Mouse (Mus musculus) MEL (cell line): Measurements from ENCODE around the gene Arid1b. TPM values are rescaled to one million over a fixed set of nuclear protein-coding genes. Genes with fewer than 3 reads are reported as not detected.

ENCODE experiments used
- DNase-seq: peaks from one replicate; pipeline ENCODE4 v3.0.0; 2011; ENCODE audit warnings: low read depth, low spot score
- H3K27ac ChIP-seq: 2 replicates; pipeline ENCODE4 v1.5.1; 2012; ENCODE audit warnings: low read depth, mild to moderate bottlenecking, control low read depth, low read length, moderate library complexity; ENCODE audit not compliant: control insufficient read depth
- H3K27me3 ChIP-seq, 2 experiments: fragments of 150-350 bp in 1 of 2; sonication (generic) in 1 of 2; 2 replicates each; pipeline ENCODE4 v1.6.1; 2012; ENCODE audit warnings: low read length in 2 of 2, mild to moderate bottlenecking in 2 of 2, improper control_type of control experiment in 1 of 2, moderate library complexity in 1 of 2; ENCODE audit not compliant: insufficient read depth in 2 of 2, control insufficient read depth in 1 of 2
- H3K36me3 ChIP-seq, 2 experiments: 2 replicates each; pipeline ENCODE4 v1.6.1; 2012 to 2014; ENCODE audit warnings: low read length in 2 of 2, improper control_type of control experiment in 1 of 2, inconsistent platforms in 1 of 2, mild to moderate bottlenecking in 1 of 2; ENCODE audit not compliant: insufficient read depth in 2 of 2, control insufficient read depth in 1 of 2
- H3K4me1 ChIP-seq, 2 experiments: fragments of 150-350 bp in 1 of 2; sonication (generic) in 1 of 2; 2 replicates each; pipeline ENCODE4 v1.6.1; 2012; ENCODE audit warnings: low read length in 2 of 2, improper control_type of control experiment in 1 of 2, mild to moderate bottlenecking in 1 of 2; ENCODE audit not compliant: insufficient read depth in 2 of 2, control insufficient read depth in 1 of 2
- H3K4me3 ChIP-seq, 2 experiments: fragments of 150-350 bp in 1 of 2; sonication (generic) in 1 of 2; 2 replicates each; pipeline ENCODE4 v1.5.1; 2012; ENCODE audit warnings: low read depth in 2 of 2, low read length in 2 of 2, mild to moderate bottlenecking in 2 of 2, moderate library complexity in 2 of 2, control low read depth in 1 of 2, improper control_type of control experiment in 1 of 2; ENCODE audit not compliant: control insufficient read depth in 1 of 2, insufficient read depth in 1 of 2
- H3K79me2 ChIP-seq: 2 replicates; pipeline ENCODE4 v1.6.1; 2012; ENCODE audit warnings: mild to moderate bottlenecking, low read length, moderate library complexity; ENCODE audit not compliant: control insufficient read depth, poor library complexity, insufficient read depth
- H3K9ac ChIP-seq: 2 replicates; pipeline ENCODE4 v1.6.1; 2012; ENCODE audit warnings: low read depth, mild to moderate bottlenecking, control low read depth, low read length, moderate library complexity; ENCODE audit not compliant: control insufficient read depth, poor library complexity, severe bottlenecking
- H3K9me3 ChIP-seq: fragments of 150-350 bp; sonication (generic); replicated peaks from 2 replicates; pipeline ENCODE4 v1.6.1; 2012; ENCODE audit warnings: mild to moderate bottlenecking, low read length, improper control_type of control experiment, moderate library complexity; ENCODE audit not compliant: insufficient read depth
- CHD1 ChIP-seq: IDR thresholded peaks from 2 replicates; pipeline ENCODE4 v1.6.1; 2012; ENCODE audit warnings: low read depth, mild to moderate bottlenecking, inconsistent platforms, low read length, improper control_type of control experiment
- ETS1 ChIP-seq: IDR thresholded peaks from 2 replicates; pipeline ENCODE4 v1.6.1; 2012; ENCODE audit warnings: low read depth, mild to moderate bottlenecking, inconsistent platforms, low read length, improper control_type of control experiment, moderate library complexity
- GATA1 ChIP-seq: IDR thresholded peaks from 2 replicates; pipeline ENCODE4 v1.6.1; 2011; ENCODE audit warnings: low read depth, low read length, improper control_type of control experiment
- HCFC1 ChIP-seq: IDR thresholded peaks from 2 replicates; pipeline ENCODE4 v1.6.1; 2012; ENCODE audit warnings: low read depth, mild to moderate bottlenecking, inconsistent platforms, low read length, improper control_type of control experiment, moderate library complexity
- KAT2A ChIP-seq: conservative IDR thresholded peaks from 2 replicates; pipeline ENCODE4 v1.6.1; 2012; ENCODE audit warnings: low read depth, low read length, improper control_type of control experiment, inconsistent platforms
- MEF2A ChIP-seq: IDR thresholded peaks from 2 replicates; pipeline ENCODE4 v1.6.1; 2014; ENCODE audit warnings: low read depth, mild to moderate bottlenecking, inconsistent platforms, low read length, improper control_type of control experiment; ENCODE audit not compliant: poor library complexity, insufficient replicate concordance, severe bottlenecking; ENCODE audit errors: extremely low read depth
- MXI1 ChIP-seq: IDR thresholded peaks from 2 replicates; pipeline ENCODE4 v1.6.1; 2011; ENCODE audit warnings: mild to moderate bottlenecking, low read depth, low read length, improper control_type of control experiment
- NRF1 ChIP-seq: IDR thresholded peaks from 2 replicates; pipeline ENCODE4 v1.6.1; 2014; ENCODE audit warnings: low read depth, mild to moderate bottlenecking, inconsistent platforms, low read length, improper control_type of control experiment, moderate library complexity; ENCODE audit not compliant: poor library complexity, insufficient read depth, severe bottlenecking
- POLR2A ChIP-seq, 2 experiments: IDR thresholded peaks; 2 replicates each; pipeline ENCODE4 v1.6.1; 2011 to 2012; ENCODE audit warnings: low read length in 2 of 2, mild to moderate bottlenecking in 2 of 2, control low read depth in 1 of 2, improper control_type of control experiment in 1 of 2, low read depth in 1 of 2, moderate library complexity in 1 of 2; ENCODE audit not compliant: control insufficient read depth in 1 of 2, insufficient read depth in 1 of 2, poor library complexity in 1 of 2
- POLR2AphosphoS2 ChIP-seq: IDR thresholded peaks from 2 replicates; pipeline ENCODE4 v1.6.1; 2011; ENCODE audit warnings: low read length, improper control_type of control experiment
- POLR2AphosphoS5 ChIP-seq: IDR thresholded peaks from 2 replicates; pipeline ENCODE4 v1.6.1; 2012; ENCODE audit warnings: low read depth, borderline replicate concordance, mild to moderate bottlenecking, inconsistent platforms, low read length, moderate library complexity, mixed read lengths
- RCOR1 ChIP-seq: IDR thresholded peaks from 2 replicates; pipeline ENCODE4 v1.6.1; 2012; ENCODE audit warnings: low read depth, mild to moderate bottlenecking, inconsistent platforms, low read length, improper control_type of control experiment
- TCF12 ChIP-seq: IDR thresholded peaks from 2 replicates; pipeline ENCODE4 v1.6.1; 2014; ENCODE audit warnings: low read depth, mild to moderate bottlenecking, inconsistent platforms, low read length, improper control_type of control experiment, moderate library complexity
- UBTF ChIP-seq: IDR thresholded peaks from 2 replicates; pipeline ENCODE4 v1.6.1; 2012; ENCODE audit warnings: low read depth, mild to moderate bottlenecking, inconsistent platforms, low read length, improper control_type of control experiment, moderate library complexity, borderline replicate concordance; ENCODE audit not compliant: insufficient read depth
- USF2 ChIP-seq, 2 experiments: IDR thresholded peaks; 2 replicates each; pipeline ENCODE4 v1.6.1; 2011 to 2012; ENCODE audit warnings: improper control_type of control experiment in 2 of 2, low read length in 2 of 2, borderline replicate concordance in 1 of 2, inconsistent platforms in 1 of 2, low read depth in 1 of 2, mild to moderate bottlenecking in 1 of 2; ENCODE audit not compliant: insufficient read depth in 1 of 2
- polyA plus RNA-seq, 2 experiments: library from polyadenylated mRNA; stranded (reverse) in 1 of 2; unstranded in 1 of 2; fragments of >175 nt in 1 of 2; fragments of >200 nt in 1 of 2; gene quantifications; 2 replicates each; pipeline versions ENCODE4 v1.2.1 to v1.2.4; 2012; ENCODE audit warnings: low replicate concordance in 2 of 2, low read depth in 1 of 2; ENCODE audit not compliant: insufficient read length in 2 of 2, insufficient read depth in 1 of 2, missing spikeins in 1 of 2
- total RNA-seq: library from RNA; depleted of rRNA; stranded (reverse); fragments of 300-350 nt; gene quantifications from 2 replicates; pipeline ENCODE4 v1.2.3, GENCODE M21; 2012

Gene Arid1b
- total and polyA plus RNA-seq, 3 experiments: 13.4 to 17.4 TPM; not detected in 1

- no peak for DNase-seq
- no peaks in the 10 kb centered on the region for H3K79me2 ChIP-seq
- no peaks in the 10 kb centered on the region for H3K4me1 ChIP-seq
- no peaks in the 10 kb centered on the region for H3K9me3 ChIP-seq
- no peaks in the 10 kb centered on the region for H3K27me3 ChIP-seq
- no peak overlapping the region for H3K27ac ChIP-seq
- peaks cover 0 to 2% of the 10 kb centered on the region in 2 experiments; a peak in 1 of 4 replicates for H3K36me3 ChIP-seq
- no peak overlapping the region for H3K9ac ChIP-seq
- no peak for TF ChIP-seq KAT2A
- no peak for TF ChIP-seq POLR2AphosphoS2
- H3K4me3 ChIP-seq: no peak overlapping the region
Measured at GRCm38 (mm10) chr17:5280499-5281053, 286.4 kb downstream of the Arid1b start.

GRCm38 (mm10) chr17:5284783-5285182 is 290.7 kb downstream of the Arid1b start:
- DNase-seq: no peak
- Histone ChIP-seq H3K79me2 (no peaks in the 10 kb centered on the region), H3K27me3 (no peaks in the 10 kb centered on the region), H3K4me3 (no peak overlapping the region), H3K36me3 (peaks cover 0 to 2% of the 10 kb centered on the region in 2 experiments; a peak in 1 of 4 replicates), H3K9me3 (no peaks in the 10 kb centered on the region), H3K27ac (no peak overlapping the region), H3K4me1 (no peaks in the 10 kb centered on the region)
- TF ChIP-seq MEF2A (no peak), RCOR1 (no peak), NRF1 (no peak), TCF12 (no peak), GATA1 (no peak), POLR2A (IDR thresholded peaks at IDR 0.05; ENCODE audit: control insufficient read depth in 1 of 2, insufficient read depth in 1 of 2, low read depth in 1 of 2, low read length in 2 of 2, poor library complexity in 1 of 2) (no peak), HCFC1 (no peak), POLR2AphosphoS5 (no peak), USF2 (IDR thresholded peaks at IDR 0.05; ENCODE audit: borderline replicate concordance in 1 of 2, insufficient read depth in 1 of 2, low read depth in 1 of 2, low read length in 2 of 2) (no peak), UBTF (no peak), MXI1 (no peak), CHD1 (no peak), ETS1 (no peak)
- TF ChIP-seq, all 39 proteins: peak for 0
- H3K9ac ChIP-seq: no peak overlapping the region
